23 mouse cellular contexts compared by ENCODE assay signal in genomic region chr6:92080730-92081129, GRCm38 (mm10). TPM values are rescaled to one million over a fixed set of nuclear protein-coding genes. Genes with fewer than 3 reads are reported as not detected.
DNase-seq lines count a peak whose midpoint lies in the region; ATAC-seq and TF ChIP-seq lines count a peak whose summit lies in the region.
"Had no signal": no experiment of that assay in that cellular context is flagged by ENCODE, and none has a peak within 500 bp of the region (broad histone marks: within the 10 kb centered on the region; RNA-seq: fewer than 3 reads in every experiment).

No protein-coding gene starts in this region.

- no peaks in the 10 kb centered on the region for H3K27me3 ChIP-seq in intestine, postnatal 0 days (replicated peaks; ENCODE audit: control insufficient read depth, insufficient read depth, low read length)
- no peaks in the 10 kb centered on the region for H3K27me3 ChIP-seq in intestine, embryonic 16.5 days (replicated peaks; ENCODE audit: control insufficient read depth, insufficient read depth, low read length)
- H3K27me3 ChIP-seq in midbrain, postnatal 0 days (ENCODE audit: insufficient read depth, low read length), result no peaks in the 10 kb centered on the region
- no peaks in the 10 kb centered on the region for H3K27me3 ChIP-seq in midbrain, embryonic 10.5 days (ENCODE audit: low read depth, poor library complexity, severe bottlenecking)
- H3K27me3 ChIP-seq: embryonic facial prominence, embryonic 13.5 days; embryonic facial prominence, embryonic 15.5 days; forebrain, embryonic 12.5 days had no signal

- TF ChIP-seq CTCF in intestine, postnatal 0 days (IDR thresholded peaks at IDR 0.05; ENCODE audit: low read depth), result no peak
- TF ChIP-seq CTCF in midbrain, postnatal 0 days (IDR thresholded peaks at IDR 0.05), result no peak

- peak; percentile 47 to 76 for DNase-seq in cerebellum, postnatal 14 days
- no peak for DNase-seq in cerebellum, postnatal 4 days (ENCODE audit: low spot score in 2 of 2)
- peak; percentile 20 to 48 for DNase-seq in kidney, postnatal 25 days
- DNase-seq in kidney, adult 18-20 months, result no peak
- peak; percentile 41 for DNase-seq in midbrain, postnatal 0 days (ENCODE audit: low spot score)
- no peak for DNase-seq in midbrain, embryonic 10.5 days (ENCODE audit: low spot score)
- DNase-seq: adrenal gland, adult 2 months; adrenal gland, postnatal 10 days; adrenal gland, postnatal 25 days; cerebellum, adult 11 months; cerebellum, adult 18-20 months; cerebellum, adult 8-10 months; cerebellum, postnatal 25 days; embryo, embryonic 11 days had no signal

- peak; percentile 38; the same call in 1 of the 2 replicates for ATAC-seq in intestine, postnatal 0 days
- ATAC-seq in intestine, embryonic 16.5 days, result no peak
- no peak for ATAC-seq in midbrain, postnatal 0 days (ENCODE audit: low FRiP score)
- ATAC-seq: forebrain, embryonic 14.5 days; forebrain, embryonic 16.5 days had no signal

- 78% methylated on average over 2 of the region's 2 CpGs for WGBS in intestine, postnatal 0 days
- 96% methylated on average over 2 of the region's 2 CpGs for WGBS in intestine, embryonic 16.5 days
- 97% methylated on average over 2 of the region's 2 CpGs for WGBS in midbrain, postnatal 0 days
- 91% methylated on average over 2 of the region's 2 CpGs for WGBS in midbrain, embryonic 10.5 days

- no peak overlapping the region for H3K4me3 ChIP-seq in intestine, postnatal 0 days (ENCODE audit: low read depth, low read length)
- H3K4me3 ChIP-seq in intestine, embryonic 16.5 days (ENCODE audit: low read length), result no peak overlapping the region
- H3K4me3 ChIP-seq in midbrain, postnatal 0 days (ENCODE audit: low read depth, low read length), result no peak overlapping the region
- H3K4me3 ChIP-seq in midbrain, embryonic 10.5 days, result no peak overlapping the region
- H3K4me3 ChIP-seq: embryonic facial prominence, embryonic 13.5 days; embryonic facial prominence, embryonic 15.5 days; erythroblast, embryonic 14.5 days; forebrain, embryonic 10.5 days; forebrain, embryonic 12.5 days had no signal

- no peaks in the 10 kb centered on the region for H3K36me3 ChIP-seq in intestine, postnatal 0 days (ENCODE audit: control insufficient read depth, insufficient read depth)
- H3K36me3 ChIP-seq in intestine, embryonic 16.5 days (ENCODE audit: control insufficient read depth, insufficient read depth, low read length), result no peaks in the 10 kb centered on the region
- H3K36me3 ChIP-seq in midbrain, postnatal 0 days (ENCODE audit: insufficient read depth, low read length), result no peaks in the 10 kb centered on the region
- no peaks in the 10 kb centered on the region for H3K36me3 ChIP-seq in midbrain, embryonic 10.5 days
- H3K36me3 ChIP-seq: embryonic facial prominence, embryonic 13.5 days; embryonic facial prominence, embryonic 15.5 days; forebrain, embryonic 10.5 days; forebrain, embryonic 12.5 days had no signal

- no peak overlapping the region for H3K27ac ChIP-seq in intestine, postnatal 0 days (ENCODE audit: low read depth, low read length)
- no peak overlapping the region for H3K27ac ChIP-seq in intestine, embryonic 16.5 days (ENCODE audit: low read length)
- H3K27ac ChIP-seq in midbrain, postnatal 0 days (ENCODE audit: low read depth, low read length), result no peak overlapping the region
- H3K27ac ChIP-seq in midbrain, embryonic 10.5 days (replicated peaks), result no peak overlapping the region
- H3K27ac ChIP-seq: embryonic facial prominence, embryonic 13.5 days; embryonic facial prominence, embryonic 15.5 days; forebrain, embryonic 10.5 days; forebrain, embryonic 12.5 days had no signal

- H3K4me2 ChIP-seq in intestine, postnatal 0 days (replicated peaks; ENCODE audit: low read depth), result no peak overlapping the region
- H3K4me2 ChIP-seq in intestine, embryonic 16.5 days (ENCODE audit: low read depth, low read length), result no peak overlapping the region
- no peak overlapping the region for H3K4me2 ChIP-seq in midbrain, postnatal 0 days (ENCODE audit: low read depth, low read length, poor library complexity, severe bottlenecking)
- H3K4me2 ChIP-seq: embryonic facial prominence, embryonic 13.5 days; embryonic facial prominence, embryonic 15.5 days; forebrain, embryonic 12.5 days had no signal

- 0 out of 2 replicates have a peak, but pooled peaks cover 2% of the 10 kb centered on the region for H3K4me1 ChIP-seq in intestine, postnatal 0 days (replicated peaks; ENCODE audit: control insufficient read depth, insufficient read depth, low read length)
- H3K4me1 ChIP-seq in intestine, embryonic 16.5 days (ENCODE audit: control insufficient read depth, insufficient read depth, low read length), result no peaks in the 10 kb centered on the region
- H3K4me1 ChIP-seq in midbrain, postnatal 0 days (ENCODE audit: insufficient read depth, low read length), result no peaks in the 10 kb centered on the region
- H3K4me1 ChIP-seq in midbrain, embryonic 10.5 days, result peaks cover 4% of the 10 kb centered on the region; the same call in 1 of the 2 replicates
- H3K4me1 ChIP-seq: forebrain, embryonic 12.5 days had no signal

- H3K9me3 ChIP-seq in intestine, postnatal 0 days (ENCODE audit: control insufficient read depth), result no peaks in the 10 kb centered on the region
- no peaks in the 10 kb centered on the region for H3K9me3 ChIP-seq in intestine, embryonic 16.5 days (ENCODE audit: control insufficient read depth, low read length)
- no peaks in the 10 kb centered on the region for H3K9me3 ChIP-seq in midbrain, postnatal 0 days (ENCODE audit: low read length)
- no peaks in the 10 kb centered on the region for H3K9me3 ChIP-seq in midbrain, embryonic 10.5 days (replicated peaks)
- H3K9me3 ChIP-seq: embryonic facial prominence, embryonic 13.5 days; embryonic facial prominence, embryonic 15.5 days; forebrain, embryonic 10.5 days; forebrain, embryonic 12.5 days had no signal

- no peak overlapping the region for H3K9ac ChIP-seq in intestine, postnatal 0 days (ENCODE audit: low read depth, low read length)
- no peak overlapping the region for H3K9ac ChIP-seq in intestine, embryonic 16.5 days (ENCODE audit: low read depth, low read length)
- H3K9ac ChIP-seq in midbrain, postnatal 0 days (replicated peaks; ENCODE audit: low read length, poor library complexity, severe bottlenecking), result no peak overlapping the region
- H3K9ac ChIP-seq: embryonic facial prominence, embryonic 13.5 days; embryonic facial prominence, embryonic 15.5 days; forebrain, embryonic 12.5 days had no signal

RNA-seq across cellular contexts. Expression of gene Nr2c2, which starts 10.5 kb away (rescaled TPM):
- 8.1 and 9.6 TPM in 2 replicates for polyA plus RNA-seq in intestine, postnatal 0 days (2015; fragmentation: Nextera tagmentation; extraction: Ambion mirVana)
- polyA plus RNA-seq in intestine, embryonic 16.5 days (2015; fragmentation: Nextera tagmentation; extraction: Ambion mirVana), result 9.2 and 9.4 TPM in 2 replicates
- total RNA-seq in midbrain, postnatal 0 days (2014; rRNA removed), result 64.5 and 77.1 TPM in 2 replicates
- 29.0 and 33.5 TPM in 2 replicates for polyA plus RNA-seq in midbrain, postnatal 0 days (2015; fragmentation: Nextera tagmentation; extraction: Ambion mirVana)
- 18.0 and 19.0 TPM in 2 replicates for polyA plus RNA-seq in midbrain, embryonic 10.5 days (2016; fragmentation: Nextera tagmentation; extraction: Ambion mirVana)

Comparison
In these comparisons a context has a peak if more than half of its experiments do, and no peak if none do; other contexts are left out.
1. DNase-seq: peak in cerebellum, postnatal 14 days (2 of 2), kidney, postnatal 25 days (2 of 2) and midbrain, postnatal 0 days (single experiment); none in cerebellum, postnatal 4 days (0 of 2), kidney, adult 18-20 months (single experiment) and midbrain, embryonic 10.5 days (single experiment).